Mouse (Mus musculus) kidney, adult 2 months (tissue): ENCODE results near the gene Pcyox1.

Experiments
- CTCF ChIP-seq: fragments of 200-500 bp; conservative IDR thresholded peaks from 2 replicates; pipeline ENCODE4 v1.5.1; 2011; ENCODE audit warnings: low read depth, mild to moderate bottlenecking, control low read depth, low read length, moderate library complexity, mixed read lengths; ENCODE audit not compliant: insufficient read depth, insufficient read length
- POLR2A ChIP-seq: fragments of 200-500 bp; IDR thresholded peaks from one replicate; pipeline ENCODE4 v1.6.1; 2011; ENCODE audit warnings: low read depth, low read length, control low read depth

GRCm38 (mm10) chr6:86406306-86406705 lies 9.4 kb upstream of the Pcyox1 start:
- TF ChIP-seq CTCF (no peak), POLR2A (no peak)
